In genomic region chr19:36909676-36910292, GRCm38 (mm10) we compare ENCODE assay signal across 8 mouse cellular contexts. TPM values are rescaled to one million over a fixed set of nuclear protein-coding genes. Genes with fewer than 3 reads are reported as not detected.
A peak's percentile ranks its signal among the peaks of the same experiment; 100 is the strongest.
DNase-seq lines count a peak whose midpoint lies in the region; ATAC-seq and TF ChIP-seq lines count a peak whose summit lies in the region.

No protein-coding gene starts in this region.

- H3K27ac ChIP-seq in liver, embryonic 12.5 days, result no peak overlapping the region
- peak overlapping the region; percentile 28 for H3K27ac ChIP-seq in neural tube, embryonic 13.5 days (replicated peaks)

- in situ Hi-C loops in Patski (cut with MboI; ENCODE audit: low pct_unique_long_range_greater_than_20kb), result no loop called here

- H3K4me2 ChIP-seq in liver, embryonic 12.5 days, result no peak overlapping the region
- H3K4me2 ChIP-seq in neural tube, embryonic 13.5 days, result no peak overlapping the region

- intact Hi-C loops in left cerebral cortex, postnatal 4 days (cut with DNase I), result no loop called here

- peak; percentile 75 for DNase-seq in left cerebral cortex, postnatal 4 days
- no peak for DNase-seq in left cerebral cortex, adult 9 months (ENCODE audit: low spot score in 2 of 2)
- no peak for DNase-seq in Patski (ENCODE audit: low read depth, low spot score)
- DNase-seq in cerebellum, adult 9-10 months, result peak; percentile 68
- peak; percentile 80 for DNase-seq in heart, postnatal 4 days
- DNase-seq in thymus, postnatal 4 days, result peak; percentile 89

- CTCF ChIA-PET in Patski (lab: Charles Lee), result interaction anchor here (0.5 to 2.4 kb wide), 11 partner anchors 9 to 215 kb away, joined by 3 to 9 read pairs (median 4); partner anchors contain the start of gene Fgfbp3

- ATAC-seq in Patski, result peak; percentile 93
- ATAC-seq in liver, embryonic 12.5 days, result peak; percentile 62; the same call in 1 of the 2 replicates
- peak; percentile 45; the same call in 1 of the 2 replicates for ATAC-seq in neural tube, embryonic 13.5 days (ENCODE audit: low read depth)

- H3K9me3 ChIP-seq in liver, embryonic 12.5 days (replicated peaks), result no peaks in the 10 kb centered on the region
- no peaks in the 10 kb centered on the region for H3K9me3 ChIP-seq in neural tube, embryonic 13.5 days

- peak; percentile 85 for TF ChIP-seq CTCF in Patski (IDR thresholded peaks at IDR 0.05)

- POLR2A ChIA-PET in Patski (lab: Charles Lee), result interaction anchor here (0.6 kb wide), 2 partner anchors 22 to 23 kb away, joined by 3 to 7 read pairs; no protein-coding TSS in a partner anchor

- 16% methylated on average over 9 of the region's 9 CpGs for WGBS in liver, embryonic 12.5 days (ENCODE audit: insufficient replicate concordance)
- WGBS in neural tube, embryonic 13.5 days, result 25% methylated on average over 9 of the region's 9 CpGs

- peaks cover under 1% of the 10 kb centered on the region; the same call in 1 of the 2 replicates for H3K4me1 ChIP-seq in liver, embryonic 12.5 days
- H3K4me1 ChIP-seq in neural tube, embryonic 13.5 days (replicated peaks), result peaks cover 10% of the 10 kb centered on the region; the same call in 1 of the 2 replicates

- no peak overlapping the region for H3K4me3 ChIP-seq in liver, embryonic 12.5 days
- H3K4me3 ChIP-seq in neural tube, embryonic 13.5 days, result no peak overlapping the region

- H3K9ac ChIP-seq in liver, embryonic 12.5 days, result no peak overlapping the region
- H3K9ac ChIP-seq in neural tube, embryonic 13.5 days, result no peak overlapping the region

- H3K36me3 ChIP-seq in liver, embryonic 12.5 days, result no peaks in the 10 kb centered on the region
- H3K36me3 ChIP-seq in neural tube, embryonic 13.5 days, result no peaks in the 10 kb centered on the region

- no peaks in the 10 kb centered on the region for H3K27me3 ChIP-seq in Patski
- peaks cover 39% of the 10 kb centered on the region for H3K27me3 ChIP-seq in liver, embryonic 12.5 days (replicated peaks)
- 0 out of 2 replicates have a peak, but pooled peaks cover 5% of the 10 kb centered on the region for H3K27me3 ChIP-seq in neural tube, embryonic 13.5 days

RNA-seq across cellular contexts. Expression of gene Fgfbp3, which starts 9.6 kb away (rescaled TPM):
- total RNA-seq in left cerebral cortex, postnatal 4 days (2021), result 10 to 100 TPM; 24.5 to 25.3 TPM
- polyA plus RNA-seq in Patski (2021), result 2.6 TPM
- 1 to 10 TPM; 2.8 to 3.3 TPM for total RNA-seq in heart, postnatal 4 days (2021)
- 2.5 and 2.9 TPM in 2 replicates for polyA plus RNA-seq in liver, embryonic 12.5 days (2016; fragmentation: Nextera tagmentation; extraction: Ambion mirVana)
- polyA plus RNA-seq in neural tube, embryonic 13.5 days (2015; fragmentation: Nextera tagmentation; extraction: Ambion mirVana), result 110 and 124 TPM in 2 replicates

RNA-seq across cellular contexts. Expression of gene Btaf1, which starts 16.1 kb away (rescaled TPM):
- total RNA-seq in left cerebral cortex, postnatal 4 days (2021), result 10 to 100 TPM; 24.1 to 29.2 TPM
- polyA plus RNA-seq in Patski (2021), result 24.3 TPM
- 10 to 100 TPM; 16.3 TPM for total RNA-seq in heart, postnatal 4 days (2021)
- polyA plus RNA-seq in liver, embryonic 12.5 days (2016; fragmentation: Nextera tagmentation; extraction: Ambion mirVana), result 23.0 and 24.8 TPM in 2 replicates
- polyA plus RNA-seq in neural tube, embryonic 13.5 days (2015; fragmentation: Nextera tagmentation; extraction: Ambion mirVana), result 8.7 and 11.2 TPM in 2 replicates

Comparison
In these comparisons a context has a peak if more than half of its experiments do, and no peak if none do; other contexts are left out.
1. DNase-seq: peak in left cerebral cortex, postnatal 4 days (single experiment), cerebellum, adult 9-10 months (single experiment), heart, postnatal 4 days (single experiment) and thymus, postnatal 4 days (single experiment); none in left cerebral cortex, adult 9 months (0 of 2) and Patski (single experiment).
2. RNA of gene Fgfbp3, which starts 9.6 kb away (polyA plus RNA-seq): 110 to 124 TPM in neural tube, embryonic 13.5 days; 2.5 to 2.9 TPM in liver, embryonic 12.5 days and 2.6 TPM in Patski (single experiment); every median in the first group is over 10 times any median in the second.
3. Peak in every context shown above with its lines, with median percentiles within 50 percentile points of each other: ATAC-seq.